Mouse (Mus musculus) megakaryocyte, embryonic 14.5 days (primary cell): ENCODE results near the gene Slc4a4.

Experiments
- FLI1 ChIP-seq: IDR thresholded peaks from 2 replicates; pipeline ENCODE4 v1.6.1; 2012; ENCODE audit warnings: low read length, inconsistent platforms, mixed read lengths
- GATA1 ChIP-seq: IDR thresholded peaks from 3 replicates; pipeline ENCODE4 v1.6.1; 2012; ENCODE audit warnings: mixed read lengths, low read length, inconsistent platforms, borderline replicate concordance

- TF ChIP-seq GATA1 (no peak), FLI1 (no peak)
Observed at GRCm38 (mm10) chr5:88941905-88942304, 55.3 kb downstream of the Slc4a4 start.
